Mouse (Mus musculus) gastrocnemius, postnatal 4 days (tissue): ENCODE results near the gene Olfr395. TPM values are rescaled to one million over a fixed set of nuclear protein-coding genes. Genes with fewer than 3 reads are reported as not detected.
"Not testable (repeated sequence)": the region's sequence is repeated elsewhere in the genome, so short reads cannot be mapped to it uniquely, and the experiment has no call there.

Source experiments
- DNase-seq, 2 experiments: peaks; one replicate each; pipeline ENCODE4 v3.0.0; 2021 to 2022; ENCODE audit warnings: low spot score in 2 of 2, mixed read lengths in 2 of 2
- long read RNA-seq, 2 experiments: library from polyadenylated mRNA; stranded (forward); transcript quantifications; one replicate each; pipeline ENCODE4 v2.0.0; 2021
- total RNA-seq, 2 experiments: library from RNA; stranded (reverse); gene quantifications; 2 replicates each; pipeline ENCODE4 v1.2.3; 2021

Gene Olfr395
- total RNA-seq = not detected
- long read RNA-seq, experiment 1 = 0 reads
- long read RNA-seq, experiment 2 = 0 reads

DNA sequence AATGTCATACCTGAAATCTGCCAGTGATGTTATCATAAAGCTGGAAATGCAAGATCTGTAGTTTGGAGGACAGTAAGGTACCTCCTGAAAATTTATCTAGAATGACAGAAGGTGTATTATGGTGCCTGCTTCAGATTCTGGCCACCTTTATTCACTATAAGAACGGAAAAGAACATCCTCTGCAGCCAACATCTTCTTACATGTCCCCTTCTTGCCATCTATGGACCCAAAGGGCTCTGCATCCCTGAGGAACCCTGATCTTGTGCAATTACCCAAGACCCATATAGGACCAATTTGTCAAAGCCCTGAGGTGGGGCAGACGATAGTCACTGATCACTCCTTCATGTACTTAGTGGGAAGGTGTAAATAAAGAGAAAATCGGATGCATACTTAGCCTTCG, at the start of gene Olfr395:
TSS of gene Olfr395 (minus strand) at position 101 of the 400 bp plus-strand sequence.
- DNase-seq = not testable (repeated sequence)

DNA sequence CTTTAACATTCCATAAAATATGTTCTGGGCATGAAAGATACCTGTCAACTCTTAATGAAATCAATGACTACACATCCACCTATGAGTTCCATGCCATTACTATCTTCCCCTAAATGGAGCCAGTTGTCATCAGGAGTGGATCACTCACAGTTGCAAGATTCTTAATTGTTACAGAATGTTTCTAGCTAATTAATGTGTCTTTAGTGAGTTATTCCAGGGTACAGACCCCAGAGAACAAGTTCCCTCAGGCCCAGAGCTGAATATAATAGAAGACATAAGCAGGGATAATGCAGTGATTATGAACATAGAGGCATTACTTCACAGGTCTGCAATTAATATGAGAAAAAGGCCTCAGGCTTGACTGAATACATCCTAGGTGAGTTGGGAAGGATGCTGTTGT, 27.3 kb upstream of the Olfr395 start, which contains the start of gene Olfr23:
TSS of gene Olfr23 (plus strand) at position 301 of the 400 bp plus-strand sequence.
- DNase-seq = no peak

GRCm38 (mm10) chr11:73890671-73891070, 18.4 kb downstream of the Olfr395 start, which contains the start of gene Olfr394:
TSS of gene Olfr394 (minus strand) at chr11:73890771.
- no peak for DNase-seq

Other genes starting within 250 kb of the Olfr395 start
- not detected for gene Zfp735, start 220.5 kb downstream of the Olfr395 start, total RNA-seq
- not detected for gene Olfr389, start 128.6 kb downstream of the Olfr395 start, total RNA-seq
- not detected for gene Olfr390, start 126.3 kb downstream of the Olfr395 start, total RNA-seq
- gene Olfr391-ps, start 106.2 kb downstream of the Olfr395 start, total RNA-seq = not detected
- not detected for gene Olfr392, start 92.2 kb downstream of the Olfr395 start, total RNA-seq
- gene Olfr393, start 57.8 kb downstream of the Olfr395 start, total RNA-seq = not detected
- not detected for gene Olfr394, start 18.5 kb downstream of the Olfr395 start, total RNA-seq
- not detected for gene Olfr23, start 27.4 kb upstream of the Olfr395 start, total RNA-seq
- gene Olfr397, start 51.5 kb upstream of the Olfr395 start, total RNA-seq = not detected
- gene Olfr398, start 81.1 kb upstream of the Olfr395 start, total RNA-seq = not detected
- gene Olfr139, start 147.3 kb upstream of the Olfr395 start, total RNA-seq = not detected
- gene Olfr399, start 147.3 kb upstream of the Olfr395 start, total RNA-seq = not detected
- not detected for gene Zfp616, start 160.7 kb upstream of the Olfr395 start, total RNA-seq
- gene Olfr401, start 204.4 kb upstream of the Olfr395 start, total RNA-seq = not detected
- not detected for gene Olfr402, start 244.2 kb upstream of the Olfr395 start, total RNA-seq